Mouse (Mus musculus): ENCODE measurements around the gene Ssbp2. TPM values are rescaled to one million over a fixed set of nuclear protein-coding genes. Genes with fewer than 3 reads are reported as not detected.

Ssbp2 gene
- polyA plus RNA-seq, 1 experiment from 2014 or later = 140 TPM

- H3K4me3 ChIP-seq = no peak overlapping the region
- WGBS = 82% methylated on average over 5 of the region's 5 CpGs
- no peak overlapping the region for H3K4me2 ChIP-seq (replicated peaks)
- no peak overlapping the region for H3K27ac ChIP-seq
- no peaks in the 10 kb centered on the region for H3K27me3 ChIP-seq (replicated peaks)
- ATAC-seq (ENCODE audit: low FRiP score, low read depth) = no peak
- no peaks in the 10 kb centered on the region for H3K4me1 ChIP-seq
- H3K36me3 ChIP-seq = no peaks in the 10 kb centered on the region
- H3K9ac ChIP-seq = no peak overlapping the region
- no peaks in the 10 kb centered on the region for H3K9me3 ChIP-seq
Measured at GRCm38 (mm10) chr13:91448936-91449335, 11.1 kb upstream of the Ssbp2 start.

- Histone ChIP-seq H3K4me3 (no peak overlapping the region), H3K27me3 (replicated peaks) (no peaks in the 10 kb centered on the region), H3K9ac (no peak overlapping the region), H3K9me3 (no peaks in the 10 kb centered on the region), H3K4me2 (replicated peaks) (no peak overlapping the region), H3K27ac (no peak overlapping the region), H3K4me1 (no peaks in the 10 kb centered on the region), H3K36me3 (no peaks in the 10 kb centered on the region)
- ATAC-seq (ENCODE audit: low FRiP score, low read depth) = no peak
- 74% methylated on average over 3 of the region's 3 CpGs for WGBS
Measured at GRCm38 (mm10) chr13:91451405-91452166, 8.5 kb upstream of the Ssbp2 start.

- ATAC-seq (ENCODE audit: low FRiP score, low read depth) = no peak
- Histone ChIP-seq H3K4me1 (no peaks in the 10 kb centered on the region), H3K4me2 (replicated peaks) (no peak overlapping the region), H3K9me3 (no peaks in the 10 kb centered on the region), H3K27ac (no peak overlapping the region), H3K36me3 (no peaks in the 10 kb centered on the region), H3K9ac (no peak overlapping the region), H3K27me3 (replicated peaks) (no peaks in the 10 kb centered on the region), H3K4me3 (no peak overlapping the region)
- 90% methylated on average over 3 of the region's 3 CpGs for WGBS
Measured at GRCm38 (mm10) chr13:91452269-91452668, 7.8 kb upstream of the Ssbp2 start.

GRCm38 (mm10) chr13:91453236-91453635, 6.8 kb upstream of the Ssbp2 start:
- H3K9me3 ChIP-seq = no peaks in the 10 kb centered on the region
- H3K27me3 ChIP-seq (replicated peaks) = no peaks in the 10 kb centered on the region
- H3K27ac ChIP-seq = no peak overlapping the region
- no peak for ATAC-seq (ENCODE audit: low FRiP score, low read depth)
- no peaks in the 10 kb centered on the region for H3K4me1 ChIP-seq
- no peak overlapping the region for H3K4me2 ChIP-seq (replicated peaks)
- H3K4me3 ChIP-seq = no peak overlapping the region
- no peak overlapping the region for H3K9ac ChIP-seq
- WGBS = 86% methylated on average over 3 of the region's 3 CpGs
- no peaks in the 10 kb centered on the region for H3K36me3 ChIP-seq

- ATAC-seq (ENCODE audit: low FRiP score, low read depth) = no peak
- WGBS = 63% methylated on average over 2 of the region's 2 CpGs
Measured at GRCm38 (mm10) chr13:91456041-91456440, 4.0 kb upstream of the Ssbp2 start.

GRCm38 (mm10) chr13:91456735-91457134, 3.3 kb upstream of the Ssbp2 start:
- no peak for ATAC-seq (ENCODE audit: low FRiP score, low read depth)
- no peak overlapping the region for H3K4me2 ChIP-seq (replicated peaks)
- WGBS = 81% methylated on average over 3 of the region's 3 CpGs
- H3K9ac ChIP-seq = no peak overlapping the region
- no peaks in the 10 kb centered on the region for H3K36me3 ChIP-seq
- no peak overlapping the region for H3K27ac ChIP-seq
- peaks cover 10% of the 10 kb centered on the region for H3K4me1 ChIP-seq
- H3K4me3 ChIP-seq = no peak overlapping the region
- no peaks in the 10 kb centered on the region for H3K27me3 ChIP-seq (replicated peaks)
- H3K9me3 ChIP-seq = no peaks in the 10 kb centered on the region

More at GRCm38 (mm10) chr13:91456041-91456440, 4.0 kb upstream of the Ssbp2 start:
- Histone ChIP-seq H3K36me3 (no peaks in the 10 kb centered on the region), H3K4me2 (replicated peaks) (no peak overlapping the region), H3K9me3 (no peaks in the 10 kb centered on the region), H3K27me3 (replicated peaks) (no peaks in the 10 kb centered on the region), H3K4me1 (peaks cover 10% of the 10 kb centered on the region), H3K27ac (no peak overlapping the region), H3K9ac (no peak overlapping the region), H3K4me3 (no peak overlapping the region)

GRCm38 (mm10) chr13:91457974-91458373, 2.1 kb upstream of the Ssbp2 start:
- Histone ChIP-seq H3K36me3 (no peaks in the 10 kb centered on the region), H3K9me3 (no peaks in the 10 kb centered on the region), H3K4me2 (replicated peaks) (no peak overlapping the region), H3K4me3 (no peak overlapping the region), H3K27me3 (replicated peaks) (no peaks in the 10 kb centered on the region), H3K4me1 (peaks cover 19% of the 10 kb centered on the region), H3K9ac (no peak overlapping the region), H3K27ac (no peak overlapping the region)
- ATAC-seq (ENCODE audit: low FRiP score, low read depth) = no peak
- WGBS = 86% methylated on average over 4 of the region's 4 CpGs

GRCm38 (mm10) chr13:91459489-91459888, 594 bp upstream of the Ssbp2 start:
- 21% methylated on average over 4 of the region's 4 CpGs for WGBS

GRCm38 (mm10) chr13:91460621-91461284, 670 bp downstream of the Ssbp2 start:
- H3K36me3 ChIP-seq = no peaks in the 10 kb centered on the region
- peaks cover 23% of the 10 kb centered on the region for H3K4me1 ChIP-seq
- WGBS = under 1% methylated on average over 46 of the region's 70 CpGs
- no peaks in the 10 kb centered on the region for H3K9me3 ChIP-seq
- peak overlapping the region; percentile 91 for H3K4me2 ChIP-seq (replicated peaks)
- no peaks in the 10 kb centered on the region for H3K27me3 ChIP-seq (replicated peaks)
- H3K9ac ChIP-seq = peak overlapping the region; percentile 92
- peak; percentile 98 for ATAC-seq (ENCODE audit: low FRiP score, low read depth)
- H3K27ac ChIP-seq = peak overlapping the region; percentile 93
- H3K4me3 ChIP-seq = peak overlapping the region; percentile 94

More at GRCm38 (mm10) chr13:91459489-91459888, 594 bp upstream of the Ssbp2 start:
- no peak for ATAC-seq (ENCODE audit: low FRiP score, low read depth)
- peak overlapping the region; percentile 69; the same call in 1 of the 2 replicates for H3K27ac ChIP-seq
- no peaks in the 10 kb centered on the region for H3K9me3 ChIP-seq
- H3K9ac ChIP-seq = no peak overlapping the region
- H3K27me3 ChIP-seq (replicated peaks) = no peaks in the 10 kb centered on the region
- peaks cover 23% of the 10 kb centered on the region for H3K4me1 ChIP-seq
- peak overlapping the region; percentile 91; the same call in 1 of the 2 replicates for H3K4me2 ChIP-seq (replicated peaks)
- H3K36me3 ChIP-seq = no peaks in the 10 kb centered on the region
- no peak overlapping the region for H3K4me3 ChIP-seq

- peak; percentile 27 for ATAC-seq (ENCODE audit: low FRiP score, low read depth)
- Histone ChIP-seq H3K9me3 (no peaks in the 10 kb centered on the region), H3K36me3 (no peaks in the 10 kb centered on the region), H3K27me3 (replicated peaks) (no peaks in the 10 kb centered on the region), H3K4me1 (peaks cover 23% of the 10 kb centered on the region), H3K27ac (peak overlapping the region; percentile 93), H3K4me3 (peak overlapping the region; percentile 94), H3K9ac (peak overlapping the region; percentile 92), H3K4me2 (replicated peaks) (peak overlapping the region; percentile 91)
- WGBS = under 1% methylated on average over 45 of the region's 61 CpGs
Measured at GRCm38 (mm10) chr13:91461299-91461698, 1.2 kb downstream of the Ssbp2 start.

GRCm38 (mm10) chr13:91461711-91462351, 1.7 kb downstream of the Ssbp2 start:
- peak overlapping the region; percentile 92 for H3K9ac ChIP-seq
- no peak for ATAC-seq (ENCODE audit: low FRiP score, low read depth)
- H3K27me3 ChIP-seq (replicated peaks) = no peaks in the 10 kb centered on the region
- peak overlapping the region; percentile 91 for H3K4me2 ChIP-seq (replicated peaks)
- H3K9me3 ChIP-seq = no peaks in the 10 kb centered on the region
- no peaks in the 10 kb centered on the region for H3K36me3 ChIP-seq
- H3K27ac ChIP-seq = peak overlapping the region; percentile 37; the same call in 1 of the 2 replicates
- peak overlapping the region; percentile 94 for H3K4me3 ChIP-seq
- H3K4me1 ChIP-seq = peaks cover 23% of the 10 kb centered on the region
- under 1% methylated on average over 71 of the region's 77 CpGs for WGBS

- peaks cover 23% of the 10 kb centered on the region for H3K4me1 ChIP-seq
- H3K36me3 ChIP-seq = no peaks in the 10 kb centered on the region
- H3K4me3 ChIP-seq = peak overlapping the region; percentile 94
- WGBS = 0% methylated on average over 2 of the region's 2 CpGs
- ATAC-seq (ENCODE audit: low FRiP score, low read depth) = no peak
- peak overlapping the region; percentile 91 for H3K4me2 ChIP-seq (replicated peaks)
- no peaks in the 10 kb centered on the region for H3K9me3 ChIP-seq
- H3K27ac ChIP-seq = no peak overlapping the region
- peak overlapping the region; percentile 92 for H3K9ac ChIP-seq
- no peaks in the 10 kb centered on the region for H3K27me3 ChIP-seq (replicated peaks)
Measured at GRCm38 (mm10) chr13:91462395-91462794, 2.3 kb downstream of the Ssbp2 start.
